Mouse (Mus musculus): ENCODE data around the gene Pcdh15.

The Pcdh15 gene

DNA sequence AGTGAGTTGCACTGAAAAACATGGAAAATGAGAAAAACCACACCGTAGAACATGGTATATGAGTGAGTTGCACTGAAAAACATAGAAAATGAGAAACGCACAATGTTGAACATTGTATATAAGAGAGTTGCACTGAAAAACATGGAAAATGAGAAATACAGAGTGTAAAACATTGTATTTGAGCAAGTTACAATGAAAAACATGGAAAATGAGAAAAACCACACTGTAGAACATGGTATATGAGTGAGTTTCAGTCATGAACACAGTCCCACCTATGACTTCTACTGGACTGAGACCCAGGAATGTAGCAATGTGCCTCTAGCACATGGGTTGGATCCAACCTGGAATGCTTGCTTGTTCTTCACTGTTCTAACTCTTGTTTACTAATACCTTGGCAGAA is 279.9 kb downstream of the Pcdh15 start:
- CTCF ChIA-PET, result no interaction called here

DNA sequence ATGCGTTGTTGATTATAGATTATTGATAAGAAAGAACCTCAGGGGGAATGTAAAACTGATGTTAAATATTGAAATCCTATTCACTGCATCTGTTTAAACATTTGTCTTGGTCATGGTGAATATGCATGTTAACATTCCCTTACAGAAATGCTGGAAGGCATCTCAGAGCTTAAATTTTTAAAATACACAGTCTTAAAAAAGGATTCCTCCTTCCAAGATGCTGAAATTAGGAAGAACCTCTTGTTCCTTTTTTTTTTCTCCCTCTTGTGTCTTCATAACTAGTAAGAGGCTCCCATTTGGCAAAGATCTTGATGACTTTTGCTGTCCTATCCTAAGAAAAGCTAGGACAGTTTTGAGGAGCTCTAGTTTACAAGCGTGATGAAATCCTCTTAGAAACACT is 284.9 kb downstream of the Pcdh15 start:
- CTCF ChIA-PET, result no interaction called here

DNA sequence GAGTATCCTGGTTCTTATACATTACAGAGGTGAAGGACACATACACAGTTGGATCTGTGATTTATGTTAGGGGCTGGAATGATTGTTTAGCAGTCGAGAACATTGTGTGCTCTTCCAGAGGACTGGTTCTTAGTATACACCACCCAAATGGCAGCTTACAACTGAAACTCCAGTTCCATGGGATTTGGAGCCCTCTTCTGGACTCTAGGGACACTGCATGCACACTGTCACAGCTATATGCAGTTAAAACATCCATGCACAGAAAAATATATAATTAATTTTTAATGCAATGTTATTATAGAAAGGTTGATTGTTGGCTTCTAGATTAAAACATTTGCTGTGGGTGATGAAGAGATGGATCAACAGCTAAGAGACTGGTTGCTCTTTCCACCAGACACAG is 301.3 kb downstream of the Pcdh15 start:
- CTCF ChIA-PET, result no interaction called here

DNA sequence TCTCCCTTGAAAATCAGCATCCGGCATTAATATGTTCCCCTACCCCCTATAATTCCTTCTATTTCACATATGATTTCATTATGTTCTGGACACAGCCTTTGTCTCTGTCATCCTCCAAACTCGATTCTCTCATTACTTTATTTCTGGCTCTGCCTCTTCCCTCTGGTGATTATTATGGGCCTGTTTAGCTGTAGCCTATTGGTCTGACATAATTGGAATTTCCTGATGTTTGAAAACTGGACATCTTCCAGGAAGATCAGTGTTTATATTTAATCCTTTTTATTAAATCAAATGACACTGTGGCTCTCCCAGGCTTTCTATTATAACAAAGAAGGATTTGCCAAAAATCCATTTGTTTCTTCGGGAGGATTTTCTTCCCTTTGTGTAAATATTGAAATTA is 326.3 kb downstream of the Pcdh15 start:
- CTCF ChIA-PET, result no interaction called here

DNA sequence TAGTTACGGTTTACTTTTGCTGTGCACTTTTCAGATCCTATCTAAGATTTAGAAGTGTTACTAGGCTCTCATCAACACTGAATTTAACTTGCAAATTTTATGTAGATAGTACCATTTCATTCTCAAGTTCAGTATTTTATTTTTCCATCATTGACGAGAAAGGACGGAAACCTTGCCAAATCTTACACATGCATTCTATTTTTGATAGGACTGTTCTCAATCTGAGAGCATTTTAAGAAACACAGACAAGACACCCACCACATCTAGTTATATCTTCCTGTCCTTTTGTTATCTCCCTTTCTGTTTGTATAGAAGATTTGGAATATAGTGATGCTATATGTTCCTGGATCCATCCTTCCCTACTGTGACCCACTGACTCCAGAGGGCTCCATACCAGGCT is 332.2 kb downstream of the Pcdh15 start:
- CTCF ChIA-PET, result no interaction called here

DNA sequence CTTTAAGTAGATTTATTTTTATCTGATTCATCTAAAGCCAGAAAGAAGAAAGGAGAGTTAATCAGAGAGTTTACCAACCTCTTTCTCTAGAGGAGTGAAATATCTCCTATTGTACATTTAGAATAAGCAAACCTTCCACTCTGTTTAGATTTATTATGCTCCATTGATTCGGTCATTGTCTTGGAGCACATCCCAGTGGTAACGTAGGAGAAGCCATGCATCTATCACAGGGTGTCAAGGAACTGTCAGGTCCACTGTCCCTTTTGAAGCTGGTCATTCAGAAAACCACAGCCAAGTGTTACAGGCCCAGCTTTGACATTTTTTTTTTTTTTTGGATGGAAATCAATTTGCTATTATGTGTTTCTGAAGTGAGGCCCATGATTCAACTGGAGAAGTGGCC is 384.9 kb downstream of the Pcdh15 start:
- CTCF ChIA-PET, result no interaction called here

DNA sequence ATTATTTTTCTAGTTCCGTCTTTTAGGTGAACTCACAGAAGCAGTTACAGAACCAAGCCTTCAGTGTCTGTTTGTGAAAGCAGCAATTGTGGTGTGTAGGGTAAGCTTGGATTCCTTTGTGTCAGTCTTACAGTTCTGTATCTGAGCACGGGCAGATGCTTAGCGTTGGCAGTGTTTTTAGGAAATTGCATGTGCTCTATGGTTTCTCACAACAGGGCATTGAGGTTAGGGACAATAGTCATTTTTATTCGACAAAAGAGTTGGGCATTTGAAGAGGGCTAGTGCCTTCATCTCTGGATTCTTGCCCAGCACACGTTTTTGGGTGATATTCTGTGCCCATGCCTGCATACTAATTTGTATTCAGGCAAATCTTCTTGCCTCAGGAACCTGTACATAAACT is 392.5 kb downstream of the Pcdh15 start:
- CTCF ChIA-PET, result no interaction called here

DNA sequence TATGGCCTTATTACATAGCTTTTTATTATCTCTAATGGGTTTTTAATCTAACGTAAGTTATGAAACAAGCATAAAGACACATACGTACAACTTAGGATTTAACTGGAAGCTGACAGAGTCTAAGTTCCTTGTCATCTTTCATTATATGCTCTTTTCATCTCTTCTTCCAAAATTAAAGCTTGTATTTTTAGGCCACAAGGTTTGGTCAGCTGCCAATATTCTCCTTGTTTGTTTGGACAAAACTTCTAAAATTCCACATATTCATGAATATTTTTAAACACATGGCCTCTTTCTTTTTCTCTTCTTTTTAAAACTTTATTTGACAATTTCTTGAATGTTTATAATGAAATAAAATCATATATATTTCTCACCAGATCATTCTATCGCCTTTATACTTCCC is 415.7 kb downstream of the Pcdh15 start:
- CTCF ChIA-PET, result no interaction called here

DNA sequence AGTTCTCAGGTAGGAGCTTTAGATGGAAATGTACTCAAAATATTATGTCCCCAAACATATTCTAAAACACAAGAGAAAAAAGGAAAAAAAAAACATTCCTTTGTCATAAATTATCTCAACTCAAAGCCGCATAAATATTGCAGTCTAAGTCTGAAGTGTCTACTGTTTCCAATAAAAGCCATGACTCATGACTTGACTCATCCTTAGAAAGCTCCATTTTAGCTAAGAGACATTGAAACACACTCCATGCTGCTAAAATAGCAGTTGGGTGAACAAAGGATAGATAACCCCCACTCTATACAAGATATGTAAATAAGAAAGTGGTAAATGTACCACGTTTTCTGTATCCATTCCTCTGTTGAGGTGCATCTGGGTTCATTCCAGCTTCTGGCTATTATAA is 416.6 kb downstream of the Pcdh15 start:
- CTCF ChIA-PET, result no interaction called here

DNA sequence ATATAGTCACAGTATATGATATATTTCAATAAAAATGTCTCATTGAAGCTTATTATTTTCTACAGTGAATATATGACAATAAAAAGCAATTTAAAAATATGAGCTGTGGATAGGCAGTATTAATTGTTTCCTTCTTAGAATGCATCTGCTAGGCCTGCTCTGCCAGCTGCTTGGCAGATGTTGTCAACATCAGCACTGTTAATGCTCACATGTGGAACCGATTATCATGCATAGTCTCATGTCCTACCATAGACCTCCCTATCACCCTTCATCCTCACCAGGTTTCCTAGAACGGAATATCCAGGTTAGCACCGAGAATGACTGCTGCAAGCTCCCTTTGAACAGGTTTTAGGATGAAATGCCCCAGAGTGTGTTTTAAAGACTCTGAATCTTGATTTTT is 420.3 kb downstream of the Pcdh15 start:
- CTCF ChIA-PET, result no interaction called here

DNA sequence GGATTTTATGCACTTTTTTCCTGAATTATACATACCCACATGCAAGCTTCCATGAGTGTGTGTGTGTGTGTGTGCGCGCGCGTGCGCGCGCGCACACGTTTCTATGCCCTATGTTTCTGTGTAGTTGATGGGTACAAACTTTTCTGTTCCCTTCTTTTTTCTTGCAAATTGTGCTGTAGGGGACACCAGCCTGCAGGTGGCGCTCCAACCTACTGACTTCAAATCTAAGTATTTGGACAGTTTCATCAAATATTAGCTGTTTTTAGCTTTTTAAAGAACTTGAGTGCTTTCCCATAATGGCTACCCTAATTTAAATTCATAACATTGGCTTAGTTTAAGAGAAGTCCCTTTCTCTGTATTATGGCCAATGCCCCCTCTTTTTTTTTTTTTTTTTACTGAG is 453.7 kb downstream of the Pcdh15 start:
- CTCF ChIA-PET, result no interaction called here

DNA sequence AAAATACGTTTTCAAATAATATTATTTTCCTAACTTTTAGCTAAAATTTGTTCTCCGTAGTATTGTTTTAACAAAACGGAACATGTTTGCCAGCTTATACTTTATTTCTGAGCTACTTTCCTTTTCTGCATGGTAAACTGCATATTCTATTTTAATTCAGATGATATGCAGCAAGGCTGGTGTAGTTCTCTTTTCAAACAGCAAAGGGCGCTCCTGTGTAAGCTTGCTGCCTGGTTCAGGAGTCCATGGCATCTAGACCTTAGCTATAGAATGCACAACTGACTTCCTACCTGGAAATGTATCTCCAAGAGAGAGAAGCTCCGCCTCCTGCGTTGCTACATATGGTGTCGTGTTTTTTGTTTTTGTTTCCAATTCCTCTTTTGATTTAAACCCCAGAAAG is 465.1 kb downstream of the Pcdh15 start:
- CTCF ChIA-PET, result no interaction called here

DNA sequence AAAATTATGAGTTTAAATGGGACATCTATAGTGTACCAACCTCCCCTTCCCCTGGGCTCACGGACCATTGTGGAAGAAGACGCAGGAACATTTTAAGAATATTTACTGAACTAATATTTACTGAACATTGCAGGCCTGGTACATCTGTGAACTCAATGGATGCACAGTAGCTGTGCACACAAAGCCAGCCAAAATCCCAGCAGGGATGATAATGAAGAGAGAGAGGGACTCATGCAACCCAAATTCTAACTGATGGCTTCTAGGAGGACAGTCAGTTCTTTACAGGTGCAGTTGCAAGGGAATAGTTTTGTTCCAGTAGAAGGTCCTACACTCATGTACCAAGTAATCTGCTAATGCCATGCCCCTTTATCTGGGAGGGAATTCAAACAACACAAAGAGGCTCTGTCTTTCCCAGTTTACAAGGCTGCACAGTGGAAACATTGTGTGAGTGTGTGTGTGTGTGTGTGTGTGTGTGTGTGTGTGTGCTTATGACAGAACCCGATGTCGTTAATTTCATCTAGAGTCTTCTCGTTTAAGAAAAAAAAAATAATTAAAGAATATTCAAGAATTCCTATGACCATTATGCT is 475.7 kb downstream of the Pcdh15 start:
- CTCF ChIA-PET, result no interaction called here

DNA sequence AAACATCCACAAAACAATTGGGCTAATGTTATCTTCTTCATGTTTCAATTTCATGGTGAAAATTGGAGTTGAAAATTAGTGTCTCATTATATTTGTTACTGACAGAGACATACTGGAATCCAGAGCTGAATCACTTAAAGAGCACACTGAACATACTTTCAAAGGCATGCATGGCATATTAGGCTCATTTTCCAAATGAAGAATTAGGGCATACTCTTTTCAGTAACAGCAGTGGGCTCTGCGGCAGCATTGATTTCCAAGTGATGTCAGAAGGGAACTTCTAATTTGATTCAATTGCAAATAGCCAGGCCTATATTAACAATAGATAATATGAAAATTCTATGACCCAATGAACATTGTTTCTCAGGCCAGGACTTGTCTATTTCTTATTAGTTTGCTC is 568.4 kb downstream of the Pcdh15 start:
- CTCF ChIA-PET, result no interaction called here

DNA sequence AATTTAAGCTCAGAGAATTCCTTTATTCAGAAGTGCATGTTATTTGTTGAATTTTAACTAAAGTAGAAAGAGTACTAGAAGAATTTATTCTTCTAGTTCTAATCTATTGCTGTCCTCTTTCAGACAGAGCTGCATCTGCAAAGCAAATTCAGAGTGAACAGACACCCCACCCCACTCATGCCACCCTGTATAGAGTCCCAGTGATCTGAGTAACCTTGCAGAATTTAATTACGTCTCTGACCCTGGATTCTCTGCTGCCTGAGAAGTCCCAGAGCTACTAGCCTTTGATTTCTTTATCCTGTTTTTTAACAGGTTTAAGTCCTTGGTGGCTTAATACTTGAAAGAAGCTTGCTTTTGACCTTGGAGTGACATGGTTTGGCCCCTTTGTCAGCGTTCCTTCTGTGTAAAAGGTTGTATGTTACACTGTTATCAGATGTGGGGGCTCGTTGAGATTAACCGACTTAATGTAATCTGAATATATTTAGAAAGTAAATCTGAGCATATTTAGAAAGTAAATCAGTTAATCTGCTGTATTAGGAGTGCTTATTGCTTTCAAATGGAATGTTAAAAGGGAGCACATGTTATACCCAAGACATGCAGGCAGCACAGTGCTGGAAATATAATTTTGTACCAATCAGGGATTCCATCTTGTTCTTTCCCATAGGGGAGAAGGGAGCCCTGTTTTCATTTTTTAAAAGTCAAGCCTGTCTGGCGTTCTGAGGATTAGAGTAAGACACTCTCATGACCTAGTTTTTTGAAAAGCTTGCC is 601.6 kb downstream of the Pcdh15 start:
- CTCF ChIA-PET, result no interaction called here

DNA sequence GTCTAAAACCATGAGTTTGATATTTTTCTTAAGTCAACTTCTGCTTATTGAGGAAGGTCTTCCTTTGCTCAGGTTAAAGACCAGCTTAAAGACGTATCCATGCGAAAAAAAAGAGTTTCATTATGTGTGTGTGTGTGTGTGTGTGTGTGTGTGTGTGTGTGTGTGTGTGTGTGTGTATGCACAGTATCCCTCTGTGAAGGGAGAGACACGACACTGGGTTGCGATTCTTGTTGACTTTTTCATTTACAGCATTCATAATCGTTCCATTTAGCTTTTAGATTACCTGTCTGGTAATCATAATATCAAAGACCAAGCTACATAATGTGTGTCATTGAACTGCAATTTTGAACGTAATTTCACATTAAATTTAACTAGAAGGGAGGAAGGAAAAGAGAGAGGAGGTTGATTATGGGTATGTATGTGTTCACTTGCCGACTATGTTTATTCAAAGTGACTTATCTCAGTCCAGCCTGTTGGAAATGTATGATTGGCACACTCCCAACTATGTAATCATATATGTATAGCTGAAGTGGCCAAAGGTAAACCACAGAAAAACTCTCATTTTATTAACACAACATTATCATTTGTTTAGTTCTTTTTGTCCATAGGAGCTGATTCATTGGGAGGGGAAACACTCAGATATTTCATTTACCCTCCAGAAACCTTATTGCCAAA is 626.6 kb downstream of the Pcdh15 start:
- CTCF ChIA-PET, result no interaction called here

DNA sequence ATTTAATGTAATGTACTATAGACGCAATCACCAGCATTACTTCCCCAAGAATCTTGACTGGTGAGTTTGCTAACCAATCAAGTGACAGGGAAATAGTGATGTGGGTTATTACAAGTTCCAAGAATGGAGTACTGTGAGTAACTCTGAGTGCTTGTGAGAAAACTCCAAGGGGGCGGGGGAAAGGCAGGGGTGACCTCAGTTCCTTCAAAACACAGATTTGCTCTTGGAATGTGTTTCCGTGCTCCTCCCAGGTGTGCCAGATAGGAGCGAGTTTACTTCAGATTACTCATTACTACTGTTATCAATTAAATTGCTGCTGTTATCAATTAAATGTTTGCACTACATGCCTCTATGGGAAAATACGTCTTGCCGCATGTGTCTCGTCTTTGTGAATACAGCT is 634.1 kb downstream of the Pcdh15 start:
- CTCF ChIA-PET, result no interaction called here

DNA sequence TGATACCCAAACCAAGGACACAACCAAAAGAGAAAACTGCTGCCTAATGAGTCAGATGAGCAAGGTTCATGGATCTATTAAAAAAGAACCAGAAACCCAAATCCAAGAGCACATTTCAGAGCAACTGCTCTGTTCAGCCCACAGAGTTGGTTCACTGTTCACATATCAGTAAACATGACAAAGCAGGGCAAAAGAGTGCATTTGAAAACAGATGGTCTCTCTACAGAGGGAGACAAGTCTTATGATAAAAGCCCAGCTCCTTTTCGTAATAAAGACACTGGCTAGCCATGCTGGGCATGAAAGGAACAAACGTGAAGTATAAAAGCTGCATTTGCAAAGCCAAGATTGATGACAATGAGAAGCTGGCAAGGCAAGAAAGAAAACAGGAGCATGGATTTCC is 649.9 kb downstream of the Pcdh15 start:
- CTCF ChIA-PET, result no interaction called here

DNA sequence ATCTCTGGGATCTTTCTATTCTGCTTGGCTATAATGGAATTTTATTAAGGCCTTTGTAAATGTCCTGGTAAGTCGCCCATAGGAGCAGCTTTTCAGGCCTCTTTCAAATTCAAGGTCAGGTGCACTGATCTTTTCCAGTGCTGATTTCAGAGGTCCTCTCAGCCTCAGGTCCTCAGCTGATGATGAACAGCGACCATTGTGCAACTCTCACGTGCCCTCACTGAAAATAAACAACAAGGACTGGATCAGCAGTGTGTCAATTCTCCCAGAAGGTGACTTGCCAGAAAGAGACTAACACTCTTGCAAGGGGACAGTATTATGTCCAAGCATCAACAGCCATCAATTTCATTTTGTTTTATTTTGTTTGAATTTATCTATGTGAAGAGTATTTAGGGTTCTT is 654.7 kb downstream of the Pcdh15 start:
- CTCF ChIA-PET, result no interaction called here

DNA sequence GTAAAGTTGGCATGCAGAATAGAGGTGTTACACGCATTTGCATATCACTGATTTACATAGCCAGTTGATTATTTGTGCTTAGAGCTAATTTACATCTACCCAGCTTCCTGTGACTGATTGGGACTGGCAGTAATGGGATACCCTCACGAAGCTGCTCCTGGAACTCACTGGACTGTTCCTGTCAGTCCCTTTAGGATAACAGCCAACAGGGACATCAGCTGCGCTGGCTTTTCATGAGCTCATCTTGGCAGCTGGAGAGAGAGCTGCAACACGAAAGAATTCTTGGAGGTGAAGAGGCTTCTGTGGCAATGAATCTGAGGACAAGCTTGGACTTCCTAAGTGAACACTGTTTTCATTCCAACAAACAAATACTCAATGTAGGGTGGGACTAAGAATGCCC is 683.8 kb downstream of the Pcdh15 start:
- CTCF ChIA-PET, result no interaction called here

DNA sequence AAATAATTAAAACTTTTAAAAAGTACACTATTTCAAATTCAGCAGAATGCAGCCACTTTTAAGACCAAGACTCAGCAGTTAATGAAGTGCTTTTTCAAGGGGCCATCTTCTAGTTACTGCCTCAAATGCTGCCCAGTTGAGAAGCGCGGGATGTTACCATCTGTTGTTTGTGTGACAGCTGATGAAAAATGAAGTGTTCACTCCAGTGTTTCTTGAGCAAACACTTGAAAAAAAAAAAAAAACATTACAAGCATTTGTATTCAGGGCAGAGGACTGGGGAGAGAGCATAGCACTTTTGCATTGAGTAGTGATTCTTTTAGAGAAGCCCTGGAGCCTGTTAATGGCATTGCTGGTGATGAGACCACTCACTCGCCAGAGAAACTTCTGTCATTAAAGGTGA is 689.0 kb downstream of the Pcdh15 start:
- CTCF ChIA-PET, result no interaction called here

DNA sequence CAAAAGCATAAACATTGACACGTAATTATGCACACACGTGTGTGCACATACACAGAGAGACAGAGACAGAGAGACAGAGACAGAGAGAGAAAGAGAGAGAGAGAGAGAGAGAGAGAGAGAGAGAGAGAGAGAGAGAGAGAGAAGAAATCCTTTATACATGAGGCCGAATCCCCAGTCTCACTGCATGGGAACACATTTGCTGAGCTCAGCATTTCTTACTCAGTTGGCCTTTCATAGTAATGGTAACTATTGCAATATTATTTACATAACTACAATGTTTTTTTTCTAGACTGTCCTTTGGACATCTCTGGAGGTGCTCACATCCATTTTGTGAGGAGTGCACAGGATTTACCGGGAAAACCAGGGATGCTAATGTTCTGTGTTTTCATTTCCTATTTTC is 705.9 kb downstream of the Pcdh15 start:
- CTCF ChIA-PET, result no interaction called here

DNA sequence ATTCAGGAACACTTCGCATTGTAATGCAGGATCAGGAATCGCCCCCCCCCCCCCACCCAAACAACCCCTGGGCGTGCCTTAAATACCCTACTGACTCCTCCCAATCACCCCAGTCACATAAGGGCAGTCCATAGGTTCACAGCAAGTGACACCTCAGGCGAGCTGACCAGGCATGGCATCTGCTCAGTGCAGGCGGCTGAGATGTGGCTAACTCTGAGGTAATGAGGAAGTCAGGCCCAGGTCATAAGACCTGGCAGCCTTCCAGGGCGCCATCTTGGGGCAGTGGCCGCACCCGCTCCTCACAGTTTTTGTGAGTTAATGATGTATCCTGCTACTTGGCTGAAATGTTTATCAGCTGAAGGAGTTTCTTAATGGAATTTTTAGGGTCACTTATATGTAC is 713.2 kb downstream of the Pcdh15 start:
- CTCF ChIA-PET, result no interaction called here
